Mouse (Mus musculus): ENCODE measurements at regions not wholly inside any gene's neighbourhood (a gene's known extent, or its start where the extent isn't known, plus 50 kb on each side); places are given as distances from the start of the nearest gene placed in this dataset.

DNA sequence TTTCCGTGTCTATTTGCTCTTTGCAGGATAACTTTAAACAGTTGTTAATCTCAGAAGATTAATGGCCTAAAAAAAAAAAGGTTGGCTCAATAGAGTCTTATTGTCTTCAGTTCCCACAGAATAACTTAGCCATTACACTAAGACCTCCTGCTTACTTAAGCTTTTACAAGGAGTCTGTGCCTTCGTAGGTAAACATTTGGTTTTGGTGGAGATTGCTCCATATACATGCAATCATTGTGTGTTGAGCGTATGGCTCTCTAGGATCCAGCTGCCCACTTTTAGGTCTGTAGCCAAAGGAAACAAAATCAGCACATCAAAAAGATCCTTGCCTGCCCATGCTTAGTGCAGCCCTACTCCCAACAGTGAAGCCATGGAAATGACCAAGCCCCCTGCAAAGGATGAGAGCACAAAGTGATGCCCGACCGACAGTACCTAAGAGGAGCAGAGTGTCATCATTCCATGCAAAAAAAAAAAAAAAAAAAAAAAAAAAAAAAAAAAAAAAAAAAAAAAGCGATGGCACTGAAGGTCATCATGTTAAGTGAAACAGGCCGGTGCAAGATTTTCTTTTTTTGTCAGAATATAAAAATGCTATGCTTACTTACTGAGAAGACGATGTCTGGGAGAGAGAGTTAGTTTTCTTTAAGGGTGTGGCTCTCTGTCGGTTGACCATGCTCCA, 90.2 kb downstream of the Edn1 start:
- TF ChIP-seq CTCF (IDR thresholded peaks at IDR 0.05; ENCODE audit: control insufficient read depth, insufficient read depth, insufficient read length) (no peak), CEBPB (IDR thresholded peaks at IDR 0.05; ENCODE audit: low read depth) (no peak), MAX (IDR thresholded peaks at IDR 0.05) (no peak), USF1 (IDR thresholded peaks at IDR 0.05; ENCODE audit: low read depth) (no peak), MYOG (IDR thresholded peaks at IDR 0.05; ENCODE audit: control insufficient read depth, extremely low read depth, insufficient read length) (no peak)

All from C2C12 (cell line).